Mouse (Mus musculus): ENCODE results near the gene Cyp3a13. TPM values are rescaled to one million over a fixed set of nuclear protein-coding genes. Genes with fewer than 3 reads are reported as not detected.

Gene Cyp3a13
- polyA plus RNA-seq, 1 experiment, result not detected

Other genes starting within 250 kb of the Cyp3a13 start
- gene Agfg2, start 236.9 kb downstream of the Cyp3a13 start, polyA plus RNA-seq (2012; rRNA removed), result 16.5 and 23.3 TPM in 2 replicates
- 1.2 and 1.9 TPM in 2 replicates for gene Nyap1, start 180.0 kb downstream of the Cyp3a13 start, polyA plus RNA-seq (2012; rRNA removed)
- 133 and 180 TPM in 2 replicates for gene Tsc22d4, start 175.9 kb downstream of the Cyp3a13 start, polyA plus RNA-seq (2012; rRNA removed)
- 43.9 and 55.3 TPM in 2 replicates for gene Ppp1r35, start 142.8 kb downstream of the Cyp3a13 start, polyA plus RNA-seq (2012; rRNA removed)
- 36.9 and 44.4 TPM in 2 replicates for gene Mepce, start 134.0 kb downstream of the Cyp3a13 start, polyA plus RNA-seq (2012; rRNA removed)
- 1.6 and 2.4 TPM in 2 replicates for gene Zcwpw1, start 133.8 kb downstream of the Cyp3a13 start, polyA plus RNA-seq (2012; rRNA removed)
- 22.5 and 41.5 TPM in 2 replicates for gene Pilra, start 85.3 kb downstream of the Cyp3a13 start, polyA plus RNA-seq (2012; rRNA removed)
- 22.8 and 40.7 TPM in 2 replicates for gene Pilrb1, start 63.5 kb downstream of the Cyp3a13 start, polyA plus RNA-seq (2012; rRNA removed)
- 28.8 and 47.8 TPM in 2 replicates for gene Pilrb2, start 49.8 kb downstream of the Cyp3a13 start, polyA plus RNA-seq (2012; rRNA removed)
- gene Gjc3, start 41.5 kb upstream of the Cyp3a13 start, polyA plus RNA-seq (2012; rRNA removed), result 0.02 TPM in 2 replicates
- gene Azgp1, start 59.9 kb upstream of the Cyp3a13 start, polyA plus RNA-seq (2012; rRNA removed), result not detected in 2 replicates
- not detected in 2 replicates for gene Smok3a, start 99.6 kb upstream of the Cyp3a13 start, polyA plus RNA-seq (2012; rRNA removed)
- gene Smok3b, start 99.8 kb upstream of the Cyp3a13 start, polyA plus RNA-seq (2012; rRNA removed), result not detected in 2 replicates
- gene Smok3c, start 131.6 kb upstream of the Cyp3a13 start, polyA plus RNA-seq (2012; rRNA removed), result not detected in 2 replicates
- 1.6 and 1.8 TPM in 2 replicates for gene Zkscan1, start 163.5 kb upstream of the Cyp3a13 start, polyA plus RNA-seq (2012; rRNA removed)
- gene Zscan21, start 195.3 kb upstream of the Cyp3a13 start, polyA plus RNA-seq (2012; rRNA removed), result 3.3 and 3.7 TPM in 2 replicates
- gene Zfp113, start 234.1 kb upstream of the Cyp3a13 start, polyA plus RNA-seq (2012; rRNA removed), result 1.1 and 3.5 TPM in 2 replicates
- gene Cops6, start 239.5 kb upstream of the Cyp3a13 start, polyA plus RNA-seq (2012; rRNA removed), result 34.3 and 38.1 TPM in 2 replicates